Mouse (Mus musculus): Measurements from ENCODE around the gene Ano9. TPM values are rescaled to one million over a fixed set of nuclear protein-coding genes. Genes with fewer than 3 reads are reported as not detected.

Ano9 gene
- polyA plus RNA-seq, 1 experiment, result 0.10 TPM

DNA sequence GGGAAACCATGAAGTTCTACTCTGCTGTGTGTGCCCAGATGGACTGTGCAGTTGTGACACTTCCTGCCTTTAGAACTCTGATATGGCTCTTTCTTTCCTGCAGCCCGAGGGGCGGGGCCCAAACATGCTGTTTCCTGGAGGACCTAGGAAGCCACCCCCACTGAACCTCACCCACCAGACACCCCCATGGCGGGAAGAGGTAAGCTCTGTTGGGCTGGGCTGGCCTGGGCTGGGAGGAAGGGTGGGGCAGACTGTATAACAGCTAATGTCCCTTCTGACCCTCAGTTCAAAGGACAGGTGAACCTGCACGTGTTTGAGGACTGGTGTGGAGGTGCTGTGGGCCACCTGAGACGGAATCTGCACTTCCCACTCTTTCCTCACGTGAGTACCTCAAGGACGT, 53.4 kb downstream of the Ano9 start:
- no peak for DNase-seq (ENCODE audit: extremely low spot score in 1 of 2, low spot score in 1 of 2)

DNA sequence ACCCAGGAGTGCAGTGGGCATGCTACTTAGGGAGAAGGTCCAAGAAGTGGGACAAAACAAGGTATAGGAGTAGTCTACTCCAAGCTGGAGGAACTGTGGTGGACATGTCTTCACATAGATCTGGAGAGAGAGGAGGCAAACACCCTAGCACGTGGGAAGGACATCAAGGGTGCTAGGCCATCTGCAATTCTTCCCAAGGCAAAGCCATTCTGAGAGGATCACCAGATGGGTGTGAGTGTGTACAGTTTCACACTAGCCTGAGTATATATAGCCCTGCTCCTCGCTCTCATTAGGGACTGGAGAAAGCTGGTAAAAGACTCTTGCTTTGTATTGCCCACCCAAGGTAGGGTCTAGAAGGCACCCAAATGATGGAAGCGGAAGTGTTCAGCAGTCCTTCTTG, 54.3 kb downstream of the Ano9 start:
- DNase-seq (ENCODE audit: extremely low spot score in 1 of 2, low spot score in 1 of 2), result peak in 1 of 2 experiments; percentile 48

DNA sequence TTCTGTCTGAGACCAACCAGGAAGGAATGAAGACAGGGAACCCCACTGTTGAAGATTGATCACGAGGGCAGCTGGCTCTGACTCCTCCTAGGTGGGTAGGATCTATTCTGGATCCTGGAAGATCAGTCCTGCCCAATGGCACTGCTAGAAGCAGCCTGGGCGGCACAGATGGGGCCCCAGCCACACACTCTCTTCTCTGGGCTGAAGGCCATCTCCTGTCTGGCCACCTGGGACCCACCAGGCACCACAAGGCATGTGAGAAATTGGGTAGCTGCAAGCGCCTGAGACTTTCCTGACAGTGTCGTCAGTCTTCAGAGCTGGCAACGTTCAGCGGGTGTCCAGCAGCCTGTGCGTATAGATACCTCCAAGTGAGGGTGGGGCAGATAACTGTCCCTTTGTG, 55.1 kb downstream of the Ano9 start:
- DNase-seq (ENCODE audit: extremely low spot score in 1 of 2, low spot score in 1 of 2), result no peak

DNA sequence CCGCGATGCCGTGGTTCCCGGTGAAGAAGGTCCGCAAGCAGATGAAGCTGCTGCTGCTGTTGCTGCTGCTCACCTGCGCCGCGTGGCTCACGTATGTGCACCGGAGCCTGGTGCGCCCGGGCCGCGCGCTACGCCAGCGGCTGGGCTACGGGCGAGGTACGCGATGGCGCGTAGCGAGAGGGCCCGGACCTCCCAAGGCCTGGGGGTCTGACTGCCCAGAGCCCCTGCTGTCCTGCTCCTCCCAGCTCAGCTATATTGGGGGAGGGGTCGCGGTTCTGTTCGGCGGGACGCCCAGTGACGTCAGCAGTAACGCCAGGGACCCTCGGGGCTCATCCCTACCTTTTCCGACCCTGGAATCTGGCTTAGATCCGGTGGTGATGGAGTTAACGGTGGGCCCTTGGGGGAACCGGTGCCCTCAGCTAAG, 56.3 kb downstream of the Ano9 start:
- DNase-seq (ENCODE audit: extremely low spot score in 1 of 2, low spot score in 1 of 2), result no peak

DNA sequence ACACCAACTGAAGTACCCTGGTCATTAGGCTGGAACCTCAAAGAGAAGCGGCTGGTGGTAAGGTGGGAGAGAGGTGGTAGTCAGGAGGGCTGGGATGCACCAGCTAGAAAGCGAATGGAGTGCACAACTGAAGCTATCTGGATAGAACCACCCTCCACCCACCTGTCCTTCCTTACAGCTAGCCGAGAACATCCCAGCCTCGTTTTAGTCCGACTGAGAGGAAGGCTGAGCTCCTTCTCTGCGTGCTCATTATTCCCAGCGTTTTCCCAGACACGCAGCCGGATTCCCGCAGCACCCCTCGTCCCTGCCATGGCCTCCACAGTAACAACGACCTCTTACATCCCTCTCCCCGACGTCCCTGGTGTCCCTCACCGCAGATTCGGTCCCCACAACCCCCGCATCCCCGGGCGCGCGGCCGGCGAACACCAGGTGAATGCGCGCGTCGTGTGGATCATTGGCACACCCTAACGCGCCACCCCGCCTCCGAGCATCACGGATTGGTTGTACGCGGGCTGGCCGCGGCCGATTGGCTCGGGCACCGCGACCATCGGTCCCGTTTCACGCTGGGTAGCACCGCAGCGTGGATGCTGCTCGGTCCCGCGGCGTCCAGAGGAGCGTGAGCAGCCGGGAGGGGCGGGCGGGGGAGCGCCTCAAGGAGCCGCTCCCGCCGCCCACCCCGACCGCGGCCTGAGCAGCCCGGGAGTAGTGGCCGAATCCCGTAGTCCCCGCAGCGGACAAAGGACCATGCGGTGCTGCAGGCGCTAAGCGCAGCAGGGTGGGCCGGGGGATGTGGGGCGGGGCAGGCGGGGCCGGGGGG, 57.0 kb downstream of the Ano9 start, which contains the start of gene B4galnt4:
B4galnt4 (plus strand) TSS at position 679 of the 817 bp plus-strand sequence.
- peak; percentile 90 to 96 for DNase-seq (ENCODE audit: extremely low spot score in 1 of 2, low spot score in 1 of 2)

DNA sequence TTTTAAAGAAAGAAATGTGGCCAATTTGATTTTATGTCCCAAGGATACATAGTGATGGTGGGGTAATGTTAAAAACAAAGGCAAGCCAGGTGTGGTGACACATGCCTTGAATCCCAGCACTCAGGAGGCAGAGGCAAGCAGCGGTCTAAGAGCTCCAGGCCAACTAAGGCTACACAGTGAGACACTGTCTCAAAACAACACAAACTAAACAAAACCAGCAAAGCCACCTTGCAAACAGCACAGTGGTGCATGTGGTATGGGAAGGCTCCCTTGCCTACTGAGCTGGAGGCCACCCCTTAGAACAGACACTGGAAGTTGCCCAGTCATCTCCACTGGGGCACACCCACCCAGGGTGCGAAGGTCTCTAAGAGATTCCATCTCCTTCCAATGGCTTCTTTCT, 57.7 kb downstream of the Ano9 start:
- no peak for DNase-seq (ENCODE audit: extremely low spot score in 1 of 2, low spot score in 1 of 2)

DNA sequence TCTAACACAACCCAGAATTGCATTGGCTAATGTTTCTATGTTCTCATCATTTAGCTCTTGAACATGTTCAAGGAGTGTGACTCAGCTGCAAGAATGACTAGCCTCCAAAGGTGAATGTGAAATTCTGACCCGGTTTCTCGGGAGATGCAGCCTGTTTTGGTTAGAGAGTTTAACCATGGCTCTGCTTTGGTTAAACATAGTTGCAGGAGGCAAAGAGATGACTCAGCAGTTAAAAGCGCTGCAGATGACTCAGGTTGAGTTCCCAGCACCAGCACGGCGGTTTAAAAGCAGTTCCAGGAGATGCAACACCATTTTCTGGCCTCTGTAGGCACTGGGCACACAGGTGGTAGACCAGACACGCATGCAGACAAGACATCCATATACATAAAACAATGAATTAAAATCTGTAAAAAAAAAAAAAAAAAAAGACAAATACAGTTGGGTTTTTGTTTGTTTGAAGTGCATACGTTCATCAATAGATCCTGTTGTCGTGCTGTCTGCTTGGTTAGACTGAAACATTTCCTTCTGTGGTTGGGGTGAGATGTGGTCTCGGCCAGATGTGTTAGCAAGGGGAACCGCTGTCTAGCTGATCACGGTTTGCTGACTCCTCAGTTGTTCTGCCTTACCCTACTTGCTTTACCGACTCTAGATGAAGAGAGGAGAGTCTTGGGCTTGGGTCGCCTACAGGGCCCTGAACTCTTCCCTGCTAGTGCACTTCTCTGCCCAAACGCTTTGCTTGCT, 58.8 kb downstream of the Ano9 start:
- DNase-seq (ENCODE audit: extremely low spot score in 1 of 2, low spot score in 1 of 2), result no peak

DNA sequence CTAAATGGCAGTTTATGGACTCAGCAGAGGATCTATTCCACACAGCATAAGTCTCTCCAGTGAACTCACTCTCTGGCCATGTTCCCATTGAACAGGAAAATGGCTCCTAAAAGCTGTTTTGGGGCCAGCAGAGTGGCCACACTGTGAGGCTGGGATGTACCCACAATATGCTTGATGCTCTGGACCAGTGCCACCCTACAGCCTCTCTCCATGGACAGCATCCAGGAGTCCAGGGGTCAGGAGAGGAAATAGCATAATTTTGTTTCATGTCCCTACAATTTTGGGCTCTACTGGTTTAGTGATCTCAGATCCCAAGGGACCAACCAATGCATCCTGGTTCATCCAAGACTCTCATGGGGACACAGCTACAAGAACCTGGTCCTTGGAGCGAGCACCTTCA, 60.1 kb downstream of the Ano9 start:
- no peak for DNase-seq (ENCODE audit: extremely low spot score in 1 of 2, low spot score in 1 of 2)

DNA sequence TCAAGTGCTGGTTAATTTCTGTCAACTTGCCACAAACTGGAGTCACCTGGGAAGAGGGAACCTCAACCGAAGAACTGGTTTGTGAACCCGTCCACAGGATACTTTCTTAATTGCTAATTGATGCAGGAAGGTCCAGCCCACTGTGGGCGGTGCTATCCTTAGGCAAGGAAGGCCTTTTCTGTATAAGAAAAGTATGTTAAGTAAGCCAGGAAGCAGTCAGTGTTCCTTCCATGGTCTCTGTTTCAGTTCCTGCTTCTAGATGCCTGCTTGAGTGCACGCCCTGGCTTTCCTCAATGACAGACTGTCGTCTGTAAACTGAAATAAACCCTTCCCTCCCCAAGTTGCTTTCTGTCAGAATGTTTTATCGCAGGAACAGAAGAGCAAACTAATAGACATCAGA, 60.6 kb downstream of the Ano9 start:
- no peak for DNase-seq (ENCODE audit: extremely low spot score in 1 of 2, low spot score in 1 of 2)

DNA sequence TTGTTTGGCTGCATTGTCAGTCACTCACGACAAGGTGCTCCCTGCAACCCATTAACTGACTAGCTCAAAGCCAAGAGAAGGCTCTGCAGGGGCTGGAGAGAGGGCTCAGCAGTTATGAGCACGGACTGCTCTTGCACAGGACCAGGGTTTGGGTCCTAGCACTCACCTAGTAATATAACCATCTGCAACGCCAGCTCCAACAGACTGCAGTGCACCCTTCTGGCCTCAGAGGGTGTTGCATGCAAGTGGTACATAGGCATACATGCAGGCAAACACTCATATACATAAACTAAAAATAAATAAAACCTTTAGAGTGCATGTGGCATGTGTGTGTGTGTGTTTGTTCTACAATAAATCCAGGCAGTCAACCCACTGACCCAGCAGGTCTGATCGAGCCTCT, 61.8 kb downstream of the Ano9 start:
- DNase-seq (ENCODE audit: extremely low spot score in 1 of 2, low spot score in 1 of 2), result no peak

DNA sequence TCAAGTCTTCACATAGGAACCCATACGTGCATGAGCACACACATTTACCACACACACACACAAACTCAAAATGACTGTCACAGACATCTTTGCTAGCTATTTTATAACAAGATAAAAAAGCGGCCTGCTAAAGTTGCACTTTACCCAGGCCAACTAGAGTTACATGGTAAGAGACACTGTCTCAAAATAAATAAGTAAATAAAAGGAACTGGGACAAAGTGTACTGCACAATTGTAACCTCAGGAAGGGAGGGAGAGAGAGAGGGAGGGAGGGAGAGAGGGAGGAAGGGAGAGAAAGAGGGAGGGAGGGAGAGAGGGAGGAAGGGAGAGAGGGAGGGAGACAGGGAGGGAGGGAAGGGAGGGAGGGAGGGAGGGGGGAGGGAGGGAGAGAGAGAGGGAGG, 65.2 kb downstream of the Ano9 start:
- no peak for DNase-seq (ENCODE audit: extremely low spot score in 1 of 2, low spot score in 1 of 2)

DNA sequence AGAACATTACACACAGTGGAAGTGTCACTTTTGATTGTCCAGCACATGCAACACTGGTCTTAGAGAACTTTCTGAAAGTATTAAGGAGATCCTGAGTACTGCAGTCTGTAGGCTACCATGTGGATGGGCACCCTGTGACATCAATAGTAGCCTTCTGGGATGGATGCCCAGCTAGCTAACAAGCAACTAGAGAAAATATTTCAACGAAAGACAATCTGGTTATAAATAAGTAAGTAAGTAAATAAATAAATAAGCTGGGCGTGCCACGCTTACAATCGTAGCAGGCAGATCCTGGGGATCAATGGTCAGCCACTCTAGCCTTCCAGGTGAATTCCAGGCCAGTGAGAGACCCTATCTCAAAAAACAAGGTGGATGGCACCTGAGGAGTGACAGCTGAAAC, 65.6 kb downstream of the Ano9 start:
- no peak for DNase-seq (ENCODE audit: extremely low spot score in 1 of 2, low spot score in 1 of 2)

Other genes with a start within 250 kb of the Ano9 start
- gene Psmd13, start 235.8 kb downstream of the Ano9 start, polyA plus RNA-seq (2012; rRNA removed), result 92.8 and 99.7 TPM in 2 replicates
- gene Sirt3, start 235.5 kb downstream of the Ano9 start, polyA plus RNA-seq (2012; rRNA removed), result 116 and 137 TPM in 2 replicates
- gene Cox8b, start 217.4 kb downstream of the Ano9 start, polyA plus RNA-seq (2012; rRNA removed), result 0.57 and 0.76 TPM in 2 replicates
- 0.17 and 0.18 TPM in 2 replicates for gene Nlrp6, start 196.9 kb downstream of the Ano9 start, polyA plus RNA-seq (2012; rRNA removed)
- gene Pgghg, start 176.4 kb downstream of the Ano9 start, polyA plus RNA-seq (2012; rRNA removed), result 6.9 and 7.1 TPM in 2 replicates
- gene Ifitm5, start 167.5 kb downstream of the Ano9 start, polyA plus RNA-seq (2012; rRNA removed), result 0.15 TPM in 1 of 2 replicates, not detected in the other
- gene Gm45717, start 161.9 kb downstream of the Ano9 start, polyA plus RNA-seq (2012; rRNA removed), result not detected in 2 replicates
- 46.6 and 48.9 TPM in 2 replicates for gene Ifitm2, start 161.8 kb downstream of the Ano9 start, polyA plus RNA-seq (2012; rRNA removed)
- gene Ifitm1, start 150.6 kb downstream of the Ano9 start, polyA plus RNA-seq (2012; rRNA removed), result 28.8 and 33.2 TPM in 2 replicates
- gene Ifitm3, start 107.0 kb downstream of the Ano9 start, polyA plus RNA-seq (2012; rRNA removed), result 72.6 and 82.1 TPM in 2 replicates
- 0.86 and 1.0 TPM in 2 replicates for gene Ifitm6, start 99.9 kb downstream of the Ano9 start, polyA plus RNA-seq (2012; rRNA removed)
- not detected in 2 replicates for gene Gm17387, start 88.7 kb downstream of the Ano9 start, polyA plus RNA-seq (2012; rRNA removed)
- gene B4galnt4, start 56.7 kb downstream of the Ano9 start, polyA plus RNA-seq (2012; rRNA removed), result 99.1 and 103 TPM in 2 replicates
- 0.11 and 0.22 TPM in 2 replicates for gene Pkp3, start 39.6 kb downstream of the Ano9 start, polyA plus RNA-seq (2012; rRNA removed)
- gene Sigirr, start 17.2 kb downstream of the Ano9 start, polyA plus RNA-seq (2012; rRNA removed), result 3.7 and 4.0 TPM in 2 replicates
- gene Ptdss2, start 4.6 kb upstream of the Ano9 start, polyA plus RNA-seq (2012; rRNA removed), result 52.1 and 62.4 TPM in 2 replicates
- 34.5 and 36.4 TPM in 2 replicates for gene Rnh1, start 55.1 kb upstream of the Ano9 start, polyA plus RNA-seq (2012; rRNA removed)
- gene Hras, start 76.2 kb upstream of the Ano9 start, polyA plus RNA-seq (2012; rRNA removed), result 243 and 245 TPM in 2 replicates
- gene Lrrc56, start 76.4 kb upstream of the Ano9 start, polyA plus RNA-seq (2012; rRNA removed), result 4.8 and 5.5 TPM in 2 replicates
- 0.17 and 0.20 TPM in 2 replicates for gene Lmntd2, start 96.3 kb upstream of the Ano9 start, polyA plus RNA-seq (2012; rRNA removed)
- gene Rassf7, start 98.1 kb upstream of the Ano9 start, polyA plus RNA-seq (2012; rRNA removed), result 1.8 and 2.3 TPM in 2 replicates
- 31.0 and 35.1 TPM in 2 replicates for gene Phrf1, start 111.0 kb upstream of the Ano9 start, polyA plus RNA-seq (2012; rRNA removed)
- 7.7 and 8.6 TPM in 2 replicates for gene Irf7, start 148.7 kb upstream of the Ano9 start, polyA plus RNA-seq (2012; rRNA removed)
- not detected in 2 replicates for gene Cdhr5, start 159.0 kb upstream of the Ano9 start, polyA plus RNA-seq (2012; rRNA removed)
- gene Sct, start 161.3 kb upstream of the Ano9 start, polyA plus RNA-seq (2012; rRNA removed), result 12.4 and 29.9 TPM in 2 replicates
- gene Drd4, start 174.2 kb upstream of the Ano9 start, polyA plus RNA-seq (2012; rRNA removed), result 0.44 and 0.48 TPM in 2 replicates
- 43.0 and 43.8 TPM in 2 replicates for gene Deaf1, start 209.9 kb upstream of the Ano9 start, polyA plus RNA-seq (2012; rRNA removed)
- 60.4 and 64.8 TPM in 2 replicates for gene Tmem80, start 209.9 kb upstream of the Ano9 start, polyA plus RNA-seq (2012; rRNA removed)
- gene Eps8l2, start 221.1 kb upstream of the Ano9 start, polyA plus RNA-seq (2012; rRNA removed), result 4.4 and 5.5 TPM in 2 replicates

All from frontal cortex, adult 2 months (tissue).